Mouse (Mus musculus): ENCODE results near the gene Tmcc3.

The Tmcc3 gene

GRCm38 (mm10) chr10:94371293-94371692 lies 59.5 kb downstream of the Tmcc3 start:
- peak; percentile 30 to 66 for DNase-seq

- no peak for DNase-seq
Measured at GRCm38 (mm10) chr10:94376941-94377340, 65.2 kb downstream of the Tmcc3 start.

GRCm38 (mm10) chr10:94377844-94378243 lies 66.1 kb downstream of the Tmcc3 start:
- peak; percentile 22 to 40 for DNase-seq

GRCm38 (mm10) chr10:94378383-94378782 lies 66.6 kb downstream of the Tmcc3 start:
- peak; percentile 86 to 90 for DNase-seq

GRCm38 (mm10) chr10:94380082-94380481 lies 68.3 kb downstream of the Tmcc3 start:
- DNase-seq = no peak

- peak; percentile 56 to 61 for DNase-seq
Measured at GRCm38 (mm10) chr10:94380662-94381392, 69.1 kb downstream of the Tmcc3 start.

GRCm38 (mm10) chr10:94381393-94381740 lies 69.6 kb downstream of the Tmcc3 start:
- no peak for DNase-seq

- DNase-seq = peak in 1 of 2 experiments; percentile 22
Measured at GRCm38 (mm10) chr10:94382618-94383017, 70.9 kb downstream of the Tmcc3 start.

GRCm38 (mm10) chr10:94383565-94383964 lies 71.8 kb downstream of the Tmcc3 start:
- no peak for DNase-seq

GRCm38 (mm10) chr10:94389219-94389618 lies 77.5 kb downstream of the Tmcc3 start:
- no peak for DNase-seq

- no peak for DNase-seq
Measured at GRCm38 (mm10) chr10:94391049-94391448, 79.3 kb downstream of the Tmcc3 start.

GRCm38 (mm10) chr10:94394286-94394685 lies 82.5 kb downstream of the Tmcc3 start:
- no peak for DNase-seq

- DNase-seq = peak; percentile 38 to 45
Measured at GRCm38 (mm10) chr10:94397833-94398596, 86.3 kb downstream of the Tmcc3 start.

GRCm38 (mm10) chr10:94400895-94401294 lies 89.1 kb downstream of the Tmcc3 start:
- no peak for DNase-seq

GRCm38 (mm10) chr10:94405456-94405855 lies 93.7 kb downstream of the Tmcc3 start:
- DNase-seq = no peak

- DNase-seq = no peak
Measured at GRCm38 (mm10) chr10:94406821-94407220, 95.1 kb downstream of the Tmcc3 start.

- DNase-seq = peak; percentile 85 to 89
Measured at GRCm38 (mm10) chr10:94408356-94409146, 96.8 kb downstream of the Tmcc3 start.

- no peak for DNase-seq
Measured at GRCm38 (mm10) chr10:94409661-94410060, 97.9 kb downstream of the Tmcc3 start.

GRCm38 (mm10) chr10:94411594-94411993 lies 99.8 kb downstream of the Tmcc3 start:
- DNase-seq = no peak

GRCm38 (mm10) chr10:94413770-94414651 lies 102.3 kb downstream of the Tmcc3 start:
- DNase-seq = peak; percentile 55 to 58

- peak; percentile 28 to 31 for DNase-seq
Measured at GRCm38 (mm10) chr10:94415950-94416844, 104.4 kb downstream of the Tmcc3 start.
